Mouse (Mus musculus): ENCODE results near the gene Nup54. TPM values are rescaled to one million over a fixed set of nuclear protein-coding genes. Genes with fewer than 3 reads are reported as not detected.

Nup54 gene
- polyA plus RNA-seq, 1 experiment from 2014 or later: 51.0 TPM

DNA sequence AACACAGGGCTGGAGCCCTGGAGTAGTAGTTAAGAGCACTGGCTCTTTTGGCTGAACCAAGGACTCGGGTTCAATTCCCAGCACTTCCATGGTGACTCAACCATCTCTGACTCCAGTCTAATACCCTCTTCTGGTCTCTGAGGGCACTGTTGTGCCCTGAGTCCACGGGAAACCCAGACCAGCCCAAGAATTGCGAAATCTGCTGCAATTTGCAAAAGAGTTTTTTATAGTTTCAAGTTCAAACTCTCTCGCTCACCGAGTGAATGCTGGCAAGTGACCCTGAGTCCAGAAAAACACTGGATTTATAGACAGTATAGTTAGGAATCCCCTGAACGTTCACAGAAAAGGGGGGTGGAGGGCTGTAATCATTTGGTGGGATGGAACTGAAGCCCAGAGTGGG lies 64.6 kb downstream of the Nup54 start:
- Histone ChIP-seq H3K4me3 (no peak overlapping the region), H3K9me3 (no peaks in the 10 kb centered on the region), H3K27ac (no peak overlapping the region), H3K4me1 (replicated peaks) (peaks cover 18% of the 10 kb centered on the region), H3K27me3 (no peaks in the 10 kb centered on the region), H3K4me2 (no peak overlapping the region), H3K9ac (no peak overlapping the region), H3K36me3 (no peaks in the 10 kb centered on the region)
- 84% methylated on average over 6 of the region's 6 CpGs for WGBS
- no peak for ATAC-seq (ENCODE audit: low FRiP score)

DNA sequence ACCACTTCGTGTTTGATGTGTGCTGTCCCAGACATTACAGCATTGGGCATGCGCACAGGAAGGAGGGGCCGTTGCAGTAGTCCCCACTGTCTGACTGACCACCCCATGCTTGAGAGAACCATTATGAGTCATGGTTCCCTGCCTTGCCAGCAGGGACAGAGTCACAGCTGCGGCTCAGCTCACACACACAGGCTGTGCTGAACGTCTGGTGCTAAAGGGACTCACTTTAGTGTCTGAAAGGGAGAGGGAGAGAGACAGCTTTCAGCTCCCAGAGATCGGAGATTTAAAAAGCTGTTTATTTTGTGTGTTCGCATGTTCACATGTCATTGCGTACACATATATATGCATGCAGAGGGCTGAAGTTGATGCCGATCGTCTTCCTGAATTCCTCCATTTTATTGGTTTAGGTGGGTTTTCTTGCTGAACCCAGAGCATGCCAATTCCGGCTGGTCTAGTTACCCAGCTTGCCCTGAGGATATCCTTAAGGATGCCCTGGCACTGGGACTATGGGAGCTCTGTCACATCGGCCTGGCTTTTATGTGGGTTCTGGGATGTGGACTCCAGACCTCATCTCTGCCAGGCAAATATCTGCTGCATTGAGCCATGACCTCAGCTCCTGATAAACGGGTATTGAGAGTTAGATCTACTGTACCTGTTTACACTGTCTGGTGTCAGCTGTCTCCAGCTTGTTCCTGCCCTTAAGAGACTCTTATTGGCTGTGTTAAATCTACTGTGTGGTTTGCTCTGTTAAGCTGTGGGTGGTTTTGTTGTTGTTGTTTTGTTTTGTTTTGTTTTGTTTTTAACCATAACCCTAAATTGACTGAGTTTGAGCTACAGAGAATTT lies 65.6 kb downstream of the Nup54 start:
- Histone ChIP-seq H3K9me3 (no peaks in the 10 kb centered on the region), H3K27me3 (no peaks in the 10 kb centered on the region), H3K4me2 (no peak overlapping the region), H3K4me3 (no peak overlapping the region), H3K9ac (no peak overlapping the region), H3K27ac (peak overlapping the region; percentile 64; the same call in 1 of the 2 replicates), H3K4me1 (replicated peaks) (peaks cover 18% of the 10 kb centered on the region), H3K36me3 (no peaks in the 10 kb centered on the region)
- ATAC-seq (ENCODE audit: low FRiP score): peak; percentile 88
- 62% methylated on average over 13 of the region's 13 CpGs for WGBS

DNA sequence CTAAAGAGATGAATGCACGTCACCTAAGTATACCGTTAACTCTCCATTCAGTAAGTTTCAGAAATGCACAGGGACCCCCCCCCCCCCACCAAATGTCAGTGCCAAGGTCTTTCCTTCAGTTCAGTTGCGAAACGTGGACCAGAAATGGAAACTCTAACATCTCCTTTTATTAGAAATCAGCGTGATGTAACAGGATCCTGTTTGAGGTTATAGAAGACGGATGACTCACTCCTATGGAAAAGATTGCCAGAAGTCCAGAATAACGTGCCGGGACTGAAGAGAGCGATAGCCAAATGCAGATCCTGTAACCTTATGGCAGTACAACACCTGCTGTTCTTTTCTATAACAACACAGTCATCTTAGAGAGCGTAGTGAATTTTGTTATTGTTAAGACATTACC lies 66.6 kb downstream of the Nup54 start:
- Histone ChIP-seq H3K9ac (no peak overlapping the region), H3K4me1 (replicated peaks) (peaks cover 18% of the 10 kb centered on the region), H3K4me2 (no peak overlapping the region), H3K27ac (no peak overlapping the region), H3K9me3 (no peaks in the 10 kb centered on the region), H3K27me3 (no peaks in the 10 kb centered on the region), H3K36me3 (no peaks in the 10 kb centered on the region), H3K4me3 (no peak overlapping the region)
- 76% methylated on average over 10 of the region's 10 CpGs for WGBS
- ATAC-seq (ENCODE audit: low FRiP score): no peak

DNA sequence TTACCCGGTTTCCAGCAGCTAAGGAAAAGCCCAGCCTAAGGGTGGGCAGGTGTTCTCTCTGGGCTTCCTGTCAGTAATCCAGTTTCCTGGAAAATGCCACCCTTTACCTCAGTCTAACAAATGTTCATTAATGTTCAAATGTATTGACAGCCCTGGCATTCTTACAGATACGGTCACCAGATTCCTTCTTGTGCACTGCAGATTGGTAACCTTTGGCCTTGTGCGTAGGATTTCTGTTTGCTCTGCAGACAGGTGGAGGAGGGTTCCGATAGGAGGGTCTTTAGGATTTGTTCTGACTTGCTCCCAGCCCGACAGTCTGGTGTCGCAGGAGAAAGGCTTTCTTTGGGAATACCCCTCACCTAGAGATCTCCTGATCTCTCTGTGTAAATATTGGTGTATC lies 68.5 kb downstream of the Nup54 start:
- ATAC-seq (ENCODE audit: low FRiP score): no peak
- no peaks in the 10 kb centered on the region for H3K9me3 ChIP-seq
- WGBS: 78% methylated on average over 6 of the region's 6 CpGs
- H3K27me3 ChIP-seq: no peaks in the 10 kb centered on the region
- H3K4me2 ChIP-seq: no peak overlapping the region
- no peak overlapping the region for H3K9ac ChIP-seq
- H3K27ac ChIP-seq: no peak overlapping the region
- H3K36me3 ChIP-seq: no peaks in the 10 kb centered on the region
- H3K4me1 ChIP-seq (replicated peaks): peaks cover 18% of the 10 kb centered on the region
- H3K4me3 ChIP-seq: no peak overlapping the region

Small RNA genes lying within 50 kb of the gene (microRNA-seq; reads per million reads assigned to microRNA genes)
- not detected for gene Mir6415

Other genes starting within 250 kb of the Nup54 start
- not detected in 2 replicates for gene U90926, start 219.8 kb downstream of the Nup54 start, polyA plus RNA-seq (2015; fragmentation: Nextera tagmentation; extraction: Ambion mirVana)
- gene Ppef2, start 178.9 kb downstream of the Nup54 start, polyA plus RNA-seq (2015; fragmentation: Nextera tagmentation; extraction: Ambion mirVana): 0.32 and 0.70 TPM in 2 replicates
- 15.0 and 19.2 TPM in 2 replicates for gene Naaa, start 157.0 kb downstream of the Nup54 start, polyA plus RNA-seq (2015; fragmentation: Nextera tagmentation; extraction: Ambion mirVana)
- gene Sdad1, start 124.7 kb downstream of the Nup54 start, polyA plus RNA-seq (2015; fragmentation: Nextera tagmentation; extraction: Ambion mirVana): 31.1 and 33.7 TPM in 2 replicates
- gene Cxcl9, start 107.1 kb downstream of the Nup54 start, polyA plus RNA-seq (2015; fragmentation: Nextera tagmentation; extraction: Ambion mirVana): not detected in 2 replicates
- gene Art3, start 103.4 kb downstream of the Nup54 start, polyA plus RNA-seq (2015; fragmentation: Nextera tagmentation; extraction: Ambion mirVana): 7.6 and 9.5 TPM in 2 replicates
- gene Cxcl10, start 86.3 kb downstream of the Nup54 start, polyA plus RNA-seq (2015; fragmentation: Nextera tagmentation; extraction: Ambion mirVana): 0.21 and 0.30 TPM in 2 replicates
- 20.5 and 20.7 TPM in 2 replicates for gene Scarb2, start 71.6 kb upstream of the Nup54 start, polyA plus RNA-seq (2015; fragmentation: Nextera tagmentation; extraction: Ambion mirVana)
- 0.28 and 1.1 TPM in 2 replicates for gene Fam47e, start 119.8 kb upstream of the Nup54 start, polyA plus RNA-seq (2015; fragmentation: Nextera tagmentation; extraction: Ambion mirVana)
- 7.6 and 8.9 TPM in 2 replicates for gene Stbd1, start 167.8 kb upstream of the Nup54 start, polyA plus RNA-seq (2015; fragmentation: Nextera tagmentation; extraction: Ambion mirVana)
- gene Ccdc158, start 240.1 kb upstream of the Nup54 start, polyA plus RNA-seq (2015; fragmentation: Nextera tagmentation; extraction: Ambion mirVana): 0.43 and 0.44 TPM in 2 replicates
- gene Shroom3, start 248.2 kb upstream of the Nup54 start, polyA plus RNA-seq (2015; fragmentation: Nextera tagmentation; extraction: Ambion mirVana): 2.0 and 2.1 TPM in 2 replicates